Mouse (Mus musculus) cerebellum, adult 2 months (tissue): ENCODE measurements around the gene Fam196b.

Experiments
- CTCF ChIP-seq: fragments of 200-500 bp; IDR thresholded peaks from 2 replicates; pipeline ENCODE4 v1.5.1; 2011; ENCODE audit warnings: low read depth, mild to moderate bottlenecking, control low read depth, low read length, moderate library complexity, borderline replicate concordance; ENCODE audit not compliant: insufficient read depth
- POLR2A ChIP-seq: fragments of 200-500 bp; IDR thresholded peaks from 2 replicates; pipeline ENCODE4 v1.6.1; 2011; ENCODE audit warnings: low read length, control low read depth, borderline replicate concordance; ENCODE audit not compliant: insufficient read depth

GRCm38 (mm10) chr11:34421061-34421460 is 106.4 kb downstream of the Fam196b start:
- TF ChIP-seq CTCF (no peak), POLR2A (no peak)
